In genomic region chr12:47263408-47263807, GRCm38 (mm10) we compare ENCODE assay signal across 17 mouse cellular contexts.
A peak's percentile ranks its signal among the peaks of the same experiment; 100 is the strongest.
DNase-seq lines count a peak whose midpoint lies in the region; ATAC-seq and TF ChIP-seq lines count a peak whose summit lies in the region.
"Had no signal": no experiment of that assay in that cellular context is flagged by ENCODE, and none has a peak within 500 bp of the region (broad histone marks: within the 10 kb centered on the region; RNA-seq: fewer than 3 reads in every experiment).

No protein-coding gene starts in this region.

- no peaks in the 10 kb centered on the region; the same call in 1 of the 2 replicates for H3K4me1 ChIP-seq in forebrain, embryonic 11.5 days (replicated peaks; ENCODE audit: control insufficient read depth, insufficient read depth, low read length)
- no peaks in the 10 kb centered on the region for H3K4me1 ChIP-seq in forebrain, postnatal 0 days (ENCODE audit: insufficient read depth)
- H3K4me1 ChIP-seq in midbrain, postnatal 0 days (ENCODE audit: insufficient read depth, low read length), result no peaks in the 10 kb centered on the region
- H3K4me1 ChIP-seq in midbrain, embryonic 13.5 days (replicated peaks), result no peaks in the 10 kb centered on the region
- no peaks in the 10 kb centered on the region for H3K4me1 ChIP-seq in hindbrain, embryonic 14.5 days (replicated peaks; ENCODE audit: control insufficient read depth, insufficient read depth, low read length)
- H3K4me1 ChIP-seq: hindbrain, embryonic 15.5 days; liver, embryonic 13.5 days had no signal

- TF ChIP-seq CTCF in forebrain, postnatal 0 days (IDR thresholded peaks at IDR 0.05; ENCODE audit: low read depth), result no peak
- TF ChIP-seq CTCF in midbrain, postnatal 0 days (IDR thresholded peaks at IDR 0.05), result no peak

- no peak overlapping the region for H3K27ac ChIP-seq in forebrain, embryonic 11.5 days (ENCODE audit: low read depth, low read length)
- H3K27ac ChIP-seq in forebrain, postnatal 0 days (ENCODE audit: low read depth, low read length), result no peak overlapping the region
- H3K27ac ChIP-seq in midbrain, postnatal 0 days (ENCODE audit: low read depth, low read length), result no peak overlapping the region
- H3K27ac ChIP-seq in midbrain, embryonic 13.5 days, result no peak overlapping the region
- H3K27ac ChIP-seq in hindbrain, embryonic 14.5 days, result no peak overlapping the region
- H3K27ac ChIP-seq: heart, adult 2 months; layer of hippocampus, adult 2 months; liver, embryonic 13.5 days had no signal

- ATAC-seq in forebrain, embryonic 11.5 days (replicated peaks; ENCODE audit: low FRiP score), result peak; percentile 46; the same call in 1 of the 2 replicates
- no peak for ATAC-seq in forebrain, postnatal 0 days
- ATAC-seq in midbrain, postnatal 0 days (ENCODE audit: low FRiP score), result no peak
- ATAC-seq in midbrain, embryonic 13.5 days, result no peak
- 0 out of 2 replicates have a peak, but pooled peaks have one; percentile 43 for ATAC-seq in hindbrain, embryonic 14.5 days (ENCODE audit: low FRiP score)

- H3K27me3 ChIP-seq in forebrain, embryonic 11.5 days (ENCODE audit: control insufficient read depth, insufficient read depth, low read length), result no peaks in the 10 kb centered on the region
- H3K27me3 ChIP-seq in forebrain, postnatal 0 days (ENCODE audit: insufficient read depth, low read length), result no peaks in the 10 kb centered on the region
- H3K27me3 ChIP-seq in midbrain, postnatal 0 days (ENCODE audit: insufficient read depth, low read length), result no peaks in the 10 kb centered on the region
- H3K27me3 ChIP-seq in midbrain, embryonic 13.5 days, result no peaks in the 10 kb centered on the region
- no peaks in the 10 kb centered on the region for H3K27me3 ChIP-seq in hindbrain, embryonic 14.5 days (ENCODE audit: control insufficient read depth, insufficient read depth, low read length)
- H3K27me3 ChIP-seq: hindbrain, embryonic 15.5 days; liver, embryonic 13.5 days had no signal

- H3K36me3 ChIP-seq in forebrain, embryonic 11.5 days (ENCODE audit: control insufficient read depth, insufficient read depth, low read length), result no peaks in the 10 kb centered on the region
- no peaks in the 10 kb centered on the region for H3K36me3 ChIP-seq in forebrain, postnatal 0 days (ENCODE audit: insufficient read depth)
- H3K36me3 ChIP-seq in midbrain, postnatal 0 days (ENCODE audit: insufficient read depth, low read length), result no peaks in the 10 kb centered on the region
- H3K36me3 ChIP-seq in midbrain, embryonic 13.5 days, result no peaks in the 10 kb centered on the region
- H3K36me3 ChIP-seq in hindbrain, embryonic 14.5 days (replicated peaks; ENCODE audit: control insufficient read depth, insufficient read depth), result no peaks in the 10 kb centered on the region
- H3K36me3 ChIP-seq: hindbrain, embryonic 15.5 days; liver, embryonic 13.5 days had no signal

- H3K4me2 ChIP-seq in forebrain, embryonic 11.5 days (ENCODE audit: low read depth, low read length, severe bottlenecking), result no peak overlapping the region
- no peak overlapping the region for H3K4me2 ChIP-seq in forebrain, postnatal 0 days (ENCODE audit: low read depth)
- H3K4me2 ChIP-seq in midbrain, postnatal 0 days (ENCODE audit: low read depth, low read length, poor library complexity, severe bottlenecking), result no peak overlapping the region
- no peak overlapping the region for H3K4me2 ChIP-seq in midbrain, embryonic 13.5 days (replicated peaks)
- H3K4me2 ChIP-seq in hindbrain, embryonic 14.5 days (replicated peaks), result no peak overlapping the region
- H3K4me2 ChIP-seq: hindbrain, embryonic 15.5 days; liver, embryonic 13.5 days had no signal

- no peak for DNase-seq in forebrain, embryonic 11.5 days (ENCODE audit: low spot score)
- no peak for DNase-seq in forebrain, postnatal 0 days
- peak; percentile 31 for DNase-seq in midbrain, postnatal 0 days (ENCODE audit: low spot score)
- no peak for DNase-seq in hindbrain, embryonic 14.5 days (ENCODE audit: low spot score)
- no peak for DNase-seq in gastrocnemius, postnatal 10 days
- DNase-seq in gastrocnemius, adult 8-10 months (ENCODE audit: low spot score in 2 of 2), result no peak
- DNase-seq: adrenal gland, postnatal 10 days; cerebellum, adult 11-12 months; heart, adult 2 months; kidney, adult 11 months; kidney, postnatal 10 days; liver, embryonic 13.5 days; thymus, postnatal 36 days had no signal

- H3K9ac ChIP-seq in forebrain, embryonic 11.5 days (ENCODE audit: low read length), result no peak overlapping the region
- H3K9ac ChIP-seq in forebrain, postnatal 0 days, result no peak overlapping the region
- no peak overlapping the region for H3K9ac ChIP-seq in midbrain, postnatal 0 days (replicated peaks; ENCODE audit: low read length, poor library complexity, severe bottlenecking)
- H3K9ac ChIP-seq in midbrain, embryonic 13.5 days (replicated peaks), result no peak overlapping the region
- no peak overlapping the region for H3K9ac ChIP-seq in hindbrain, embryonic 14.5 days
- H3K9ac ChIP-seq: hindbrain, embryonic 15.5 days; liver, embryonic 13.5 days had no signal

- WGBS in forebrain, embryonic 11.5 days, result 20% methylated on average over 1 of the region's 1 CpGs
- 9% methylated on average over 1 of the region's 1 CpGs for WGBS in forebrain, postnatal 0 days
- WGBS in midbrain, postnatal 0 days, result 35% methylated on average over 1 of the region's 1 CpGs
- 32% methylated on average over 1 of the region's 1 CpGs for WGBS in midbrain, embryonic 13.5 days
- 38% methylated on average over 1 of the region's 1 CpGs for WGBS in hindbrain, embryonic 14.5 days

- H3K9me3 ChIP-seq in forebrain, embryonic 11.5 days (ENCODE audit: control insufficient read depth, low read length), result no peaks in the 10 kb centered on the region
- no peaks in the 10 kb centered on the region for H3K9me3 ChIP-seq in forebrain, postnatal 0 days (ENCODE audit: low read length)
- H3K9me3 ChIP-seq in midbrain, postnatal 0 days (ENCODE audit: low read length), result no peaks in the 10 kb centered on the region
- no peaks in the 10 kb centered on the region for H3K9me3 ChIP-seq in midbrain, embryonic 13.5 days
- H3K9me3 ChIP-seq in hindbrain, embryonic 14.5 days (ENCODE audit: control insufficient read depth, low read length), result no peaks in the 10 kb centered on the region
- H3K9me3 ChIP-seq: hindbrain, embryonic 15.5 days; liver, embryonic 13.5 days had no signal

- no peak overlapping the region for H3K4me3 ChIP-seq in forebrain, embryonic 11.5 days (ENCODE audit: low read depth, low read length)
- H3K4me3 ChIP-seq in forebrain, postnatal 0 days (ENCODE audit: low read depth, low read length), result no peak overlapping the region
- H3K4me3 ChIP-seq in midbrain, postnatal 0 days (ENCODE audit: low read depth, low read length), result no peak overlapping the region
- H3K4me3 ChIP-seq in midbrain, embryonic 13.5 days (replicated peaks), result no peak overlapping the region
- no peak overlapping the region for H3K4me3 ChIP-seq in hindbrain, embryonic 14.5 days (replicated peaks; ENCODE audit: low read length)
- H3K4me3 ChIP-seq: erythroblast, embryonic 14.5 days; heart, adult 2 months; hindbrain, embryonic 15.5 days; layer of hippocampus, adult 2 months; liver, embryonic 13.5 days had no signal

Comparison
In these comparisons a context has a peak if more than half of its experiments do, and no peak if none do; other contexts are left out.
1. ATAC-seq: peak in forebrain, embryonic 11.5 days (single experiment) and hindbrain, embryonic 14.5 days (single experiment); none in forebrain, postnatal 0 days (single experiment), midbrain, postnatal 0 days (single experiment) and midbrain, embryonic 13.5 days (single experiment).